Comparison of ENCODE assay signal across 11 mouse cellular contexts in the genomic region with DNA sequence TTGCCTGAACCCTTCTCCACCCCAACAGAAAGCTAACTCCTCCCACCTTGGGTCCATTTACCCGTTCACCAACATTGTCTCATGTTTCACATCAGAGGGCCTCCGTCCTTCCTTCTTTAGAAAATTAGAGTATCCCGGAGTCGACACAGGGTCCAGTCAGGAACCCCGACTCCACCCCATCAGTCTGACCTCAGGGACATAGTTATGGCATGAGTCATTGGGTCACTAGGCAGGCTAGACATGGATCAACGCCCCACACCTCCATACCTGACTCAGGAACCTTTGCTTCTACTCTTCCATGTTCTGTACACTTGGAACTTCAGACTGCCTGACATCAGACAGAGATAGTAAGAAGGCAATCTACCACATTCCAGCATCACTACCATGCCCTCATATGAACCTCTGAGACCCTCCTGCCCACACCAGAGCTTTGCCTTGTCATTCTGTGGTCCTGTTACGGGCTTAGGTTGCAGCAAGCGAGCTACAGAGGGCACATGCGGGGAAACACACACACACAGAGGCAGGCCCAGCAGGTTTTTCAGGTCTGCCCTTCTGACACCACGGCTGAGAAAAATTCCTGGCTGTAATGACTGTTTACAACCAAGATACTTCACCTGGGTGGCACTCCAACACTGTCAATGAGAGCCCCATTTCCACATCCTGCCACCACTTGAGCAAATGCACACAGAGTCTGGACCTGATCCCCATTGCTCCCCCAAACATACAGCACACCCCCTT. TPM values are rescaled to one million over a fixed set of nuclear protein-coding genes. Genes with fewer than 3 reads are reported as not detected.
DNase-seq lines count a peak whose midpoint lies in the region; ATAC-seq lines count a peak whose summit lies in the region.
"Had no signal": no experiment of that assay in that cellular context is flagged by ENCODE, and none has a peak within 500 bp of the region (broad histone marks: within the 10 kb centered on the region; RNA-seq: fewer than 3 reads in every experiment).

No protein-coding gene starts in this region.

- H3K4me2 ChIP-seq in kidney, embryonic 16.5 days (replicated peaks; ENCODE audit: low read depth, low read length) = peak overlapping the region; percentile 27
- H3K4me2 ChIP-seq in lung, embryonic 16.5 days (ENCODE audit: low read depth, low read length) = peak overlapping the region; percentile 46
- H3K4me2 ChIP-seq: neural tube, embryonic 15.5 days had no signal

- 41% methylated on average over 10 of the region's 10 CpGs for WGBS in kidney, embryonic 16.5 days
- WGBS in lung, embryonic 16.5 days = 37% methylated on average over 10 of the region's 10 CpGs

- peak overlapping the region; percentile 75 for H3K27ac ChIP-seq in kidney, embryonic 16.5 days (ENCODE audit: low read length)
- H3K27ac ChIP-seq in lung, embryonic 16.5 days (ENCODE audit: low read length) = peak overlapping the region; percentile 80
- H3K27ac ChIP-seq: hindbrain, postnatal 0 days; neural tube, embryonic 15.5 days had no signal

- no peak overlapping the region for H3K9ac ChIP-seq in kidney, embryonic 16.5 days (replicated peaks; ENCODE audit: low read length)
- H3K9ac ChIP-seq in lung, embryonic 16.5 days (ENCODE audit: low read length) = no peak overlapping the region
- H3K9ac ChIP-seq: neural tube, embryonic 15.5 days had no signal

- peak; percentile 25 for DNase-seq in urinary bladder, postnatal 25 days (ENCODE audit: low spot score)
- DNase-seq in urinary bladder, adult 2 months (ENCODE audit: low spot score) = no peak
- no peak for DNase-seq in thymus, postnatal 0 days (ENCODE audit: low spot score)
- no peak for DNase-seq in ovary, postnatal 14 days (ENCODE audit: low spot score)
- no peak for DNase-seq in heart, adult 9 months (ENCODE audit: low spot score in 2 of 2)
- no peak for DNase-seq in Muller cell, postnatal 12 days (ENCODE audit: inconsistent ontology term)
- DNase-seq: spleen, adult 18-20 months had no signal

- H3K4me1 ChIP-seq in kidney, embryonic 16.5 days (ENCODE audit: insufficient read depth, low read length) = no peaks in the 10 kb centered on the region
- no peaks in the 10 kb centered on the region for H3K4me1 ChIP-seq in lung, embryonic 16.5 days (replicated peaks; ENCODE audit: control insufficient read depth, insufficient read depth, low read length)
- H3K4me1 ChIP-seq: neural tube, embryonic 15.5 days had no signal

- H3K27me3 ChIP-seq in kidney, embryonic 16.5 days (ENCODE audit: insufficient read depth, low read length) = no peaks in the 10 kb centered on the region
- H3K27me3 ChIP-seq in lung, embryonic 16.5 days (ENCODE audit: control insufficient read depth, insufficient read depth, low read depth, low read length) = no peaks in the 10 kb centered on the region
- H3K27me3 ChIP-seq: neural tube, embryonic 15.5 days had no signal

- ATAC-seq in kidney, embryonic 16.5 days (ENCODE audit: low FRiP score, low TSS enrichment) = peak; percentile 50
- peak; percentile 83 for ATAC-seq in lung, embryonic 16.5 days (ENCODE audit: low read depth)

- no peaks in the 10 kb centered on the region for H3K36me3 ChIP-seq in kidney, embryonic 16.5 days (ENCODE audit: insufficient read depth, low read length)
- H3K36me3 ChIP-seq in lung, embryonic 16.5 days (ENCODE audit: control insufficient read depth, insufficient read depth, low read length) = no peaks in the 10 kb centered on the region; the same call in 1 of the 2 replicates

- peak overlapping the region; percentile 28 for H3K4me3 ChIP-seq in kidney, embryonic 16.5 days (ENCODE audit: low read length)
- peak overlapping the region; percentile 41 for H3K4me3 ChIP-seq in lung, embryonic 16.5 days (ENCODE audit: low read length)
- H3K4me3 ChIP-seq: neural tube, embryonic 15.5 days had no signal

- H3K9me3 ChIP-seq in kidney, embryonic 16.5 days (ENCODE audit: low read length) = no peaks in the 10 kb centered on the region
- H3K9me3 ChIP-seq in lung, embryonic 16.5 days (ENCODE audit: control insufficient read depth, low read length) = no peaks in the 10 kb centered on the region
- H3K9me3 ChIP-seq: neural tube, embryonic 15.5 days had no signal

RNA-seq across cellular contexts. Expression of a gene that starts 10.5 kb away (rescaled TPM):
- polyA plus RNA-seq in urinary bladder, adult 2 months (2012; rRNA removed) = 16.9 and 17.2 TPM in 2 replicates
- polyA plus RNA-seq in kidney, embryonic 16.5 days (2015; fragmentation: Nextera tagmentation; extraction: Ambion mirVana) = 17.4 and 19.6 TPM in 2 replicates
- 25.1 and 27.0 TPM in 2 replicates for polyA plus RNA-seq in lung, embryonic 16.5 days (2015; fragmentation: Nextera tagmentation; extraction: Ambion mirVana)
- 6.7 and 8.2 TPM in 2 replicates for polyA plus RNA-seq in thymus, postnatal 0 days (2015; fragmentation: Nextera tagmentation; extraction: Ambion mirVana)

RNA-seq across cellular contexts. Expression of a gene that starts 12.0 kb away (rescaled TPM):
- 30.8 and 37.7 TPM in 2 replicates for polyA plus RNA-seq in urinary bladder, adult 2 months (2012; rRNA removed)
- polyA plus RNA-seq in kidney, embryonic 16.5 days (2015; fragmentation: Nextera tagmentation; extraction: Ambion mirVana) = 69.3 and 74.7 TPM in 2 replicates
- 54.7 and 60.6 TPM in 2 replicates for polyA plus RNA-seq in lung, embryonic 16.5 days (2015; fragmentation: Nextera tagmentation; extraction: Ambion mirVana)
- 14.7 and 20.6 TPM in 2 replicates for polyA plus RNA-seq in thymus, postnatal 0 days (2015; fragmentation: Nextera tagmentation; extraction: Ambion mirVana)

RNA-seq across cellular contexts. Expression of a gene that starts 18.2 kb away (rescaled TPM):
- polyA plus RNA-seq in urinary bladder, adult 2 months (2012; rRNA removed) = 0.44 TPM in 1 of 2 replicates, not detected in the other
- polyA plus RNA-seq in kidney, embryonic 16.5 days (2015; fragmentation: Nextera tagmentation; extraction: Ambion mirVana) = 0.59 TPM in 1 of 2 replicates, not detected in the other
- 0.72 and 1.7 TPM in 2 replicates for polyA plus RNA-seq in lung, embryonic 16.5 days (2015; fragmentation: Nextera tagmentation; extraction: Ambion mirVana)
- 0.46 and 1.0 TPM in 2 replicates for polyA plus RNA-seq in thymus, postnatal 0 days (2015; fragmentation: Nextera tagmentation; extraction: Ambion mirVana)
- polyA plus RNA-seq: neural tube, embryonic 15.5 days had no signal

RNA-seq across cellular contexts. Expression of a gene that starts 22.1 kb away (rescaled TPM):
- polyA plus RNA-seq in urinary bladder, adult 2 months (2012; rRNA removed) = 11.2 and 23.7 TPM in 2 replicates
- polyA plus RNA-seq in kidney, embryonic 16.5 days (2015; fragmentation: Nextera tagmentation; extraction: Ambion mirVana) = 30.9 and 31.4 TPM in 2 replicates
- 27.1 and 28.0 TPM in 2 replicates for polyA plus RNA-seq in lung, embryonic 16.5 days (2015; fragmentation: Nextera tagmentation; extraction: Ambion mirVana)
- 11.4 TPM in 2 replicates for polyA plus RNA-seq in thymus, postnatal 0 days (2015; fragmentation: Nextera tagmentation; extraction: Ambion mirVana)

RNA-seq across cellular contexts. Expression of a gene that starts 26.1 kb away (rescaled TPM):
- polyA plus RNA-seq in urinary bladder, adult 2 months (2012; rRNA removed) = 48.8 and 56.1 TPM in 2 replicates
- 45.7 and 48.8 TPM in 2 replicates for polyA plus RNA-seq in kidney, embryonic 16.5 days (2015; fragmentation: Nextera tagmentation; extraction: Ambion mirVana)
- polyA plus RNA-seq in lung, embryonic 16.5 days (2015; fragmentation: Nextera tagmentation; extraction: Ambion mirVana) = 102 and 122 TPM in 2 replicates
- 42.2 and 45.5 TPM in 2 replicates for polyA plus RNA-seq in thymus, postnatal 0 days (2015; fragmentation: Nextera tagmentation; extraction: Ambion mirVana)
